Mouse (Mus musculus) cerebellum, adult 2 months (tissue): Measurements from ENCODE around the gene Tox3. TPM values are rescaled to one million over a fixed set of nuclear protein-coding genes. Genes with fewer than 3 reads are reported as not detected.

ENCODE experiments used
- DNase-seq, 2 experiments: peaks; one replicate each; pipeline ENCODE4 v3.0.0; 2021
- H3K27ac ChIP-seq: fragments of 200-500 bp; 2 replicates; pipeline ENCODE4 v1.5.1; 2012; ENCODE audit warnings: low read length, control low read depth, inconsistent platforms; ENCODE audit not compliant: insufficient read depth
- H3K27me3 ChIP-seq: fragments of 200-500 bp; 2 replicates; pipeline ENCODE4 v1.6.1; 2012; ENCODE audit warnings: inconsistent platforms, mild to moderate bottlenecking, low read length, moderate library complexity; ENCODE audit not compliant: control insufficient read depth, insufficient read depth
- H3K4me1 ChIP-seq: fragments of 200-500 bp; 2 replicates; pipeline ENCODE4 v1.6.1; 2011; ENCODE audit warnings: low read length; ENCODE audit not compliant: control insufficient read depth, insufficient read depth
- H3K4me3 ChIP-seq: fragments of 200-500 bp; replicated peaks from 2 replicates; pipeline ENCODE3; 2011; ENCODE audit warnings: mild to moderate bottlenecking, low read depth, low read length, control low read depth; ENCODE audit not compliant: insufficient read depth
- CTCF ChIP-seq: fragments of 200-500 bp; IDR thresholded peaks from 2 replicates; pipeline ENCODE4 v1.5.1; 2011; ENCODE audit warnings: low read depth, mild to moderate bottlenecking, control low read depth, low read length, moderate library complexity, borderline replicate concordance; ENCODE audit not compliant: insufficient read depth
- POLR2A ChIP-seq: fragments of 200-500 bp; IDR thresholded peaks from 2 replicates; pipeline ENCODE4 v1.6.1; 2011; ENCODE audit warnings: low read length, control low read depth, borderline replicate concordance; ENCODE audit not compliant: insufficient read depth
- WGBS: fragments of 180-500 bp; shearing (Covaris S2); methylation state at CpG from one replicate; pipeline ENCODE4 v1.1.7; 2018; 5-methylcytosine and 5-hydroxymethylcytosine counted together
- polyA plus RNA-seq: library from polyadenylated mRNA; depleted of rRNA; stranded (reverse); fragments of >200 nt; gene quantifications from 2 replicates; pipeline ENCODE4 v1.2.3, GENCODE M21; 2012

The Tox3 gene
- polyA plus RNA-seq, 1 experiment: 2.9 TPM

DNA sequence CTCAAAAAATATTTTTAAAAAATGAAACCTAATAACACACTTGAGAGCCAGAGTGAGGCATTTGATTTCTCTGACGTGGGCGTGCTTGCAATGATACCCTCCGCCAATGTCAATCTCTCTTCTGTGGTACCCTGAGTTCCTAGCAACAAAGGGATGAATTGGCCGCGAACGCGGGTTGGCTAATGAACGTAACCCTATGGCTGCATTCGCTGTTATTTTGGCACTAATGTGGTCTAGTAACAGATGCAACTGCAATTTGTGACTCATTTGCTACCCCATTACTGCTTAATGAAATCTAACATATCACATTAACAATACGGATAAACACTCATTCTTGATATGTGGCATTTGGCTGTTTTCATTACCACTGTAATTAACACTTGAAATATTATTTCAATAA is 76.2 kb downstream of the Tox3 start:
- 37% methylated on average over 10 of the region's 10 CpGs for WGBS
- H3K4me3 ChIP-seq: no peak overlapping the region
- no peaks in the 10 kb centered on the region for H3K4me1 ChIP-seq
- H3K27me3 ChIP-seq: no peaks in the 10 kb centered on the region; the same call in 1 of the 2 replicates
- TF ChIP-seq POLR2A (no peak), CTCF (no peak)
- DNase-seq: no peak
- H3K27ac ChIP-seq: no peak overlapping the region

DNA sequence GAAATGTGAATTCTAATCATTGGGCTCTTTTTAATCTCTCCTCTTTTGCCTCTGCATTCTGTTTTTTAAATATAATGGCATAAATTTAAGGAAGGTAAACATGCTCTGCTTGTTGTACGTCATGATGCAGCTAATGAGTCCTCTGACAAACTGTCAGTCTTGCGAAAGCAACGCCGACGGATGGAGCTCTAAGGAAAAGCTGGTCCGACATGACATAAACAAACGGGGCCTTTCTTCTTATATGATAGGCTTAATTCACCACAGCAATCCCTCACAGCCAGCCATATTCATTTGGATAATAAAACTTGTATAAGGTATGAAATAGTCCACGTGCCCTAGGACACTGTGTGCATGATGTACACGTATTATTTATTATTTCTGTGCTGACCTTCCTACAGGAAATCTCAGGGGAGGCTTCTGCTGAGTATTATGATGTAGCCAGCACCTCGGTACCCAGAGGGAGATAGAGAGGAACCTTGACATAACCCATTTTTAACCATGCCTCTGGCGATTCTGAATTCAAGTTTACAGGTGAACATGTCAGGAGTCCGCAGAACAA is 80.4 kb downstream of the Tox3 start:
- DNase-seq: no peak
- no peak for TF ChIP-seq POLR2A
- TF ChIP-seq CTCF: no peak
- no peak overlapping the region for H3K4me3 ChIP-seq
- no peak overlapping the region for H3K27ac ChIP-seq
- H3K4me1 ChIP-seq: no peaks in the 10 kb centered on the region
- no peaks in the 10 kb centered on the region for H3K27me3 ChIP-seq
- 76% methylated on average over 12 of the region's 12 CpGs for WGBS

DNA sequence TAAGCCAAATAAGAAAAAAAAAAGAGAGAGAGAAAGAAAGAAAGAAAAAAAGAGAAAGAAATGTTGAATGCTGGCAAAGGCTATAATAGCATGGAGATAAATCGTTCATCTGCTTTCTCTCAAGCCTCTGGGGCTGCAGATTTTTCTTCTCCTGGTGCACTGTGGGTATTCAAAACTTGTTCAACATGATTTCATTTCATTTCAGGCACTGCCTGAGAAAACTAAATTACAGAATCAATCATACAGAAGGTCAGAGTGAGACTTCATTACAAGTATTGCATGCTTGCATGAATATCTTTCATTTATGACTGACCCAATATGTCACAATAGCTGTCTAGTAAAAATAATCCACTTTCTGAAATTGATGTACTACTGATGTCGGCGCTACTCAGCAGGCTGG is 81.2 kb downstream of the Tox3 start:
- TF ChIP-seq CTCF (no peak), POLR2A (no peak)
- no peak overlapping the region for H3K27ac ChIP-seq
- no peaks in the 10 kb centered on the region for H3K27me3 ChIP-seq
- no peaks in the 10 kb centered on the region for H3K4me1 ChIP-seq
- no peak overlapping the region for H3K4me3 ChIP-seq
- 87% methylated on average over 3 of the region's 3 CpGs for WGBS
- no peak for DNase-seq

DNA sequence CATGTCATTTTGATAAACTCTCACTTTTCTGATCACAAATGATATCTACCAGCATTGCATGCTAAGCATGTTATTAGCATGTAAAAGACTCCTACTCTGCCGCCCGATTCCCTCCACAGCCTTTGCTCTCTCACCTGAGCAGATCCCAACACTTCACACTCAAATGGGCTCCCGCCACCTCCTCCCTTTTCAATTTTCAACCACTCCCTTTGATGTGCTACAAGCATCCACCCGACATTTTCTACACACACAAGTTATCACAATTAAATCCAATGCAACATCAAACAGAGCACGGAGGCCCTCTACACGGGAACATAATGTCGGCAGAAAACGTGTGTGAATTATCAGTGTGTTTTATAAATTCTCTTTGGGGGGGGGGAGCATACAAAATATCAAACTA is 81.9 kb downstream of the Tox3 start:
- no peak overlapping the region for H3K4me3 ChIP-seq
- DNase-seq: no peak
- no peaks in the 10 kb centered on the region for H3K27me3 ChIP-seq
- H3K4me1 ChIP-seq: no peaks in the 10 kb centered on the region
- WGBS: 92% methylated on average over 8 of the region's 8 CpGs
- no peak for TF ChIP-seq POLR2A
- TF ChIP-seq CTCF: no peak
- H3K27ac ChIP-seq: no peak overlapping the region

DNA sequence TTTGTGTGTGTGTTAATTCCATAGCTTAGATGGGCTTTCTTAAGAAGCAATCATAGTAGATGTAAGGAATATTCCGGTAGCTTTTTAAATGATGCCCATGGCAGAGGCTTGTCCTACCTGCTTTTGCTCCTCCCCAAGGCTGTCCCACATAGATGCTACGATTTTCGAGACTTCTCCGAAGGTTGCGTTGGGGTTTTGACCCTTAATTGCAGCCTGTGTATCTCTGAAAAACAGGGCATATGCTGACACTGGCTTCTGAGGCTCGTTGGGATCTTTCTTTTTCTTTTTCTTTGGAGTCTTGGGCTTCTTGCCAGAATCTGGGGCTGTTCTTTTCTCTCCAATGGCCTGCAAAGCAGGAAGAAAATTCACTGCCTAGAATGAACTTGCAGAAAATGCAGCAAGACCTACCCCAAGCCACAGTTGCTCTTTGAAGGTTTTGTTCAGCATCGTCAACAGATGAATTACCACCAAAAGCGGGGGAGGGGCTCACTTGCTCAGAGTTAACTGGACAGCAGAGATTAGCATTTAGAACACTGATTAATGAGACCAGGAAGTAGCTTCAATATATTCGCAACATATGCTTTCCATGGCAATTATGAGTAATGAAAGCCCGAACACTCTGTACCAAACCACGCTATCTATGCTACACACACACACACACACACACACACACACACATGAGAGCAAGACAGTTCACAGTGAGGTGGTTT is 93.8 kb downstream of the Tox3 start:
- no peak for TF ChIP-seq CTCF
- no peak for TF ChIP-seq POLR2A
- 56% methylated on average over 11 of the region's 11 CpGs for WGBS
- DNase-seq: no peak
- H3K27ac ChIP-seq: no peak overlapping the region
- H3K27me3 ChIP-seq: no peaks in the 10 kb centered on the region
- H3K4me3 ChIP-seq: no peak overlapping the region
- H3K4me1 ChIP-seq: no peaks in the 10 kb centered on the region

DNA sequence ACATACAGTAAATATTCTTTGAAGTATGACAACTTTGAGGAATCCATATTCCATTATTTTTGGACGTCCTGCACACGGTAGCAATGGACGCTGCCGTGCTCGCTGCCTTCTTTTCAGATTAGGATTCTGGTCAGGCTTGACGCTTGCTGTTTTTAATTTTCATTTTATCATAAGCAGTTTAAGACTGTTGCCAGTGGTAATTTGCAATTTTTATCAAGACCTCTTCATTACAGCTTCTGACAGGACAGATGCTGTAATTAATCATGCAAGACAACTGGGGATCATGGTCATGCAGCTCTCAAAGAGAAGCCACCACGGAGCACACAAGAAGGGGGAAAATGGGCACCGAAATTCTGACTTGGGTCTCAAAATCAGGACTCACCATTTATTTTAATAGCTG is 101.8 kb downstream of the Tox3 start:
- Histone ChIP-seq H3K27me3 (no peaks in the 10 kb centered on the region; the same call in 1 of the 2 replicates), H3K27ac (no peak overlapping the region), H3K4me3 (no peak overlapping the region), H3K4me1 (peaks cover 3% of the 10 kb centered on the region; the same call in 1 of the 2 replicates)
- WGBS: 46% methylated on average over 8 of the region's 8 CpGs
- DNase-seq: no peak
- TF ChIP-seq POLR2A (no peak), CTCF (no peak)

DNA sequence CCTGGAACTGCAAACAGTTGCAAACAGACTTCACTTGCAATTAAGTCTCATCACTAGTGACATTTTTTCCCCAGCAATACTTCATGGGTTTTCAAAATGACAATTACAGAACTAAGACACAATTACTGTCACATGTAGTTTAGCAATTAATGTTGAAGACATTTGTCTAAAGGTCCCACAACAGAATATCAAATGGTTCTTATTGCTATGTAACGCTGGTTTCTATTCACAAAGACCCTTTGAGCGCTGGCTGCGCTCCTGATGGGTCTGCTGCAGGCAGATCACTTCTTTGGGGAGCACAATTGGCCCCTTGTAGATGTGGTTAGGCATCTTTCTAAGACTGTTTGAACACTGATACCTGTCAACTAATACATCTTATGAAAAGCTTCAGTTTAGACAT is 102.3 kb downstream of the Tox3 start:
- TF ChIP-seq POLR2A (no peak), CTCF (no peak)
- DNase-seq: no peak
- H3K4me3 ChIP-seq: no peak overlapping the region
- no peaks in the 10 kb centered on the region; the same call in 1 of the 2 replicates for H3K27me3 ChIP-seq
- peaks cover 3% of the 10 kb centered on the region; the same call in 1 of the 2 replicates for H3K4me1 ChIP-seq
- H3K27ac ChIP-seq: no peak overlapping the region
- WGBS: 56% methylated on average over 3 of the region's 3 CpGs

DNA sequence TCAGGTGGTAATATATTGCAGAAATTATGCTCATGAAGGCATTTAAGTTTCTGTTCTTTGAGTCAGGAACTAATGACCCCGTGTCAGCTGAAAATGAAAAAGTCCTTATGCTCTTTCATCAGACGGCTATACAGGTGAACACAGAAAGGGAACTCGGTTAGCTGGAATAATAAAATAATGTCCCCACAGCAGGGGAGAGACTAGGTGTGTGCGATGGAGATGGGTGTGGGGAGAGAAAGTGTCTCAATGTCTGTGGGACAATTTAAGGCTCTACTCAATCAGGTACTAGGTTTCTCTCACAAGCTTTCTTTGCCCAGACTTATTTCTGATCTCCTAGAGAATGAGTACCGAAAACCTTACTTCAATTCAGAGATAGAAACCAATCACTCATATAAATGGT is 103.0 kb downstream of the Tox3 start:
- DNase-seq: no peak
- no peaks in the 10 kb centered on the region; the same call in 1 of the 2 replicates for H3K27me3 ChIP-seq
- H3K4me3 ChIP-seq: no peak overlapping the region
- TF ChIP-seq POLR2A (no peak), CTCF (no peak)
- no peak overlapping the region for H3K27ac ChIP-seq
- peaks cover 3% of the 10 kb centered on the region; the same call in 1 of the 2 replicates for H3K4me1 ChIP-seq
- 37% methylated on average over 5 of the region's 5 CpGs for WGBS
